Mouse (Mus musculus): Measurements from ENCODE around the gene Rsph9. TPM values are rescaled to one million over a fixed set of nuclear protein-coding genes. Genes with fewer than 3 reads are reported as not detected.

Gene Rsph9
- polyA plus RNA-seq, 1 experiment from 2014 or later = 9.5 TPM

DNA sequence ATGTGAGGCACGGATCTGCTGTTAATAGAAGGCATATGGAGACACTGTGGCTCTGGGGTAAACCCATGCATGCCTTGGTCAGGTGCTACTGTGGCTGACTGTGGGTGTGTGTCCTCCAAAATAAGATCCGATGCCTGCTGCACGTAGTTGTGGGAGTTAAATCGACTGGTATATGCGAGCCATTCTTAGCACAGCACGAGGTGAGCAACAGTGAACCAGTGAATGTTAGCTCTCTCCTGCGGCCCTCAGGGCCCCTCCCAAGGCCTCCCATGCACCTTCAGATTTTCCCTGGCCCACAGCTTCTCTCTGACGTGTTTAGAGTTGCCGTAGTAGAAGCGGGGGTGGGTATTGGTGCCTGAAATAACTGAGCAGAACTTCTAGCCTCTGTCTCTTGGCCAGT lies 24.4 kb downstream of the Rsph9 start:
- no peak overlapping the region for H3K27ac ChIP-seq
- ATAC-seq (ENCODE audit: insufficient number of reproducible peaks, insufficient read depth, low FRiP score, low TSS enrichment, low read depth) = no peak
- WGBS = 85% methylated on average over 10 of the region's 10 CpGs
- peaks cover 35% of the 10 kb centered on the region for H3K4me1 ChIP-seq (replicated peaks)
- H3K36me3 ChIP-seq = peaks cover 74% of the 10 kb centered on the region
- no peaks in the 10 kb centered on the region for H3K9me3 ChIP-seq
- no peak overlapping the region for H3K4me3 ChIP-seq (replicated peaks)
- no peak overlapping the region for H3K4me2 ChIP-seq
- no peaks in the 10 kb centered on the region for H3K27me3 ChIP-seq
- H3K9ac ChIP-seq (replicated peaks) = no peak overlapping the region

- H3K4me3 ChIP-seq (replicated peaks) = no peak overlapping the region
- H3K27me3 ChIP-seq = no peaks in the 10 kb centered on the region
- peaks cover 65% of the 10 kb centered on the region for H3K36me3 ChIP-seq
- peak overlapping the region; percentile 32; the same call in 1 of the 2 replicates for H3K27ac ChIP-seq
- no peak for ATAC-seq (ENCODE audit: insufficient number of reproducible peaks, insufficient read depth, low FRiP score, low TSS enrichment, low read depth)
- H3K4me2 ChIP-seq = no peak overlapping the region
- 55% methylated on average over 4 of the region's 4 CpGs for WGBS
- no peak overlapping the region for H3K9ac ChIP-seq (replicated peaks)
- no peaks in the 10 kb centered on the region for H3K9me3 ChIP-seq
- H3K4me1 ChIP-seq (replicated peaks) = peaks cover 39% of the 10 kb centered on the region
Observed at GRCm38 (mm10) chr17:46118423-46118850, 25.6 kb downstream of the Rsph9 start.

DNA sequence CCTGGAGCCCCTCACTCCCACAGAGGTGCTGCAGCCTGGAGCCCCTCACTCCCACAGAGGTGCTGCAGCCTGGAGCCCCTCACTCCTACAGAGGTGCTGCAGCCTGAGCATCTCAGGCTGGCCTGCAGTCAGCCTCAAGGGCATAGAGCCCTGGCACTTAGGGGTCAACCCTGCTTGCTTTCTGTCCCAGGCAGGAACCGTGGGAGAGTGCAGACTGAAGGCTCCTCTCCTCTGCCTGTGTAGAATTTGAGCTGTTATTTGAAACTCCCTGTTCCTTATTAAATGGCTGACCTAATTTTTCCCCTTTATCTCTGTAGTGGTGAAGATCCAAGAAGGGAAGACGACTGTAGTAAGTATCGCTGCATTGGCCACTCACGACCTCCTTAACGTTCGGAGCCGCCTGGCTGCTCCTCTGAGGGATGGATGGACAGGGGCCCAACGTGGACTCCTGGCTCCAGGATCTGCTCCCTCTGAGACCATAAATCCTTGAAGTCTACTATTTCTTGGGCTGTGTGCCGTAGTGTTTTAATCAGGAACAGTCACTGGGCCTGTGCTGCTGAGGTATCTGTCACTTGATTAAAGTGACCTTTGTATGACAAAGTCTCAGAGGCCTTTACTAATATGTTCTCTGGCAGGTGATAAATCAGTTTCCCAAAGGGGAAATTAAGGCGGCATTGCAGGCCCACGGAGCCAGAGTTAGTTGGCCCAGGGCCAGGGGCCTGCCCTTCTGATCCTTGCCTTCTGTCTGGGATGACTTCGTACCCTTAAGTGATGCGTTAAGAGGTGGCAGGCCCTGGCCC lies 26.2 kb downstream of the Rsph9 start:
- peak overlapping the region; percentile 66; the same call in 1 of the 2 replicates for H3K27ac ChIP-seq
- peaks cover 62% of the 10 kb centered on the region for H3K36me3 ChIP-seq
- H3K4me2 ChIP-seq = no peak overlapping the region
- peaks cover 39% of the 10 kb centered on the region for H3K4me1 ChIP-seq (replicated peaks)
- 32% methylated on average over 13 of the region's 13 CpGs for WGBS
- H3K9me3 ChIP-seq = no peaks in the 10 kb centered on the region
- ATAC-seq (ENCODE audit: insufficient number of reproducible peaks, insufficient read depth, low FRiP score, low TSS enrichment, low read depth) = no peak
- H3K4me3 ChIP-seq (replicated peaks) = no peak overlapping the region
- H3K27me3 ChIP-seq = no peaks in the 10 kb centered on the region
- H3K9ac ChIP-seq (replicated peaks) = no peak overlapping the region

DNA sequence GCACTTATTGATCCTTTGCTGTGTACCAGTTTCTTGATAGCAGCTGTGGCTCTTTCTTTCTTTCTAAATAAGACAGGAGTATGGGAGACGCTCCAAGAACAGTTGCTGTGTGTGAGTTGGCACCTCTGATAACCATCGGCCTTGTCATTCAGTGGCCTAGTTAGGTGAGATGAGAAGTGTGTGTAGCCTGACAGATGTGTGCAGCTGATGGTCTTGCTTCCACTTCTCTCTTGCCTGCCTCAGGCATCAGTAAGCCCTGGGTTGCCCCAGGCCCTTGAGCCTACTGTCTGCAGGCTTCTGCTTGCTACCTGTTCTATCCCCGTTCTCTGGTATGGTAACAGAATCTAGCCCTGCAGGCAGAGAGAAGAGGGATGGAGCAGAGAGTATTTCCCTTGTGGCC lies 27.1 kb downstream of the Rsph9 start:
- peaks cover 39% of the 10 kb centered on the region for H3K4me1 ChIP-seq (replicated peaks)
- peaks cover 55% of the 10 kb centered on the region for H3K36me3 ChIP-seq
- no peaks in the 10 kb centered on the region for H3K27me3 ChIP-seq
- no peaks in the 10 kb centered on the region for H3K9me3 ChIP-seq
- no peak overlapping the region for H3K4me2 ChIP-seq
- ATAC-seq (ENCODE audit: insufficient number of reproducible peaks, insufficient read depth, low FRiP score, low TSS enrichment, low read depth) = no peak
- WGBS = 79% methylated on average over 3 of the region's 3 CpGs
- 0 out of 2 replicates have a peak overlapping the region, but pooled peaks have one; percentile 18 for H3K9ac ChIP-seq (replicated peaks)
- no peak overlapping the region for H3K4me3 ChIP-seq (replicated peaks)
- 0 out of 2 replicates have a peak overlapping the region, but pooled peaks have one; percentile 79 for H3K27ac ChIP-seq

GRCm38 (mm10) chr17:46116138-46116537 lies 27.9 kb downstream of the Rsph9 start:
- Histone ChIP-seq H3K9me3 (no peaks in the 10 kb centered on the region), H3K9ac (replicated peaks) (no peak overlapping the region), H3K4me1 (replicated peaks) (peaks cover 45% of the 10 kb centered on the region), H3K4me2 (peak overlapping the region; percentile 9; the same call in 1 of the 2 replicates), H3K36me3 (peaks cover 55% of the 10 kb centered on the region), H3K4me3 (replicated peaks) (no peak overlapping the region), H3K27me3 (no peaks in the 10 kb centered on the region), H3K27ac (peak overlapping the region; percentile 79)
- no peak for ATAC-seq (ENCODE audit: insufficient number of reproducible peaks, insufficient read depth, low FRiP score, low TSS enrichment, low read depth)
- WGBS = 41% methylated on average over 11 of the region's 11 CpGs

- WGBS = 43% methylated on average over 2 of the region's 2 CpGs
Observed at GRCm38 (mm10) chr17:46115489-46115888, 28.5 kb downstream of the Rsph9 start.

DNA sequence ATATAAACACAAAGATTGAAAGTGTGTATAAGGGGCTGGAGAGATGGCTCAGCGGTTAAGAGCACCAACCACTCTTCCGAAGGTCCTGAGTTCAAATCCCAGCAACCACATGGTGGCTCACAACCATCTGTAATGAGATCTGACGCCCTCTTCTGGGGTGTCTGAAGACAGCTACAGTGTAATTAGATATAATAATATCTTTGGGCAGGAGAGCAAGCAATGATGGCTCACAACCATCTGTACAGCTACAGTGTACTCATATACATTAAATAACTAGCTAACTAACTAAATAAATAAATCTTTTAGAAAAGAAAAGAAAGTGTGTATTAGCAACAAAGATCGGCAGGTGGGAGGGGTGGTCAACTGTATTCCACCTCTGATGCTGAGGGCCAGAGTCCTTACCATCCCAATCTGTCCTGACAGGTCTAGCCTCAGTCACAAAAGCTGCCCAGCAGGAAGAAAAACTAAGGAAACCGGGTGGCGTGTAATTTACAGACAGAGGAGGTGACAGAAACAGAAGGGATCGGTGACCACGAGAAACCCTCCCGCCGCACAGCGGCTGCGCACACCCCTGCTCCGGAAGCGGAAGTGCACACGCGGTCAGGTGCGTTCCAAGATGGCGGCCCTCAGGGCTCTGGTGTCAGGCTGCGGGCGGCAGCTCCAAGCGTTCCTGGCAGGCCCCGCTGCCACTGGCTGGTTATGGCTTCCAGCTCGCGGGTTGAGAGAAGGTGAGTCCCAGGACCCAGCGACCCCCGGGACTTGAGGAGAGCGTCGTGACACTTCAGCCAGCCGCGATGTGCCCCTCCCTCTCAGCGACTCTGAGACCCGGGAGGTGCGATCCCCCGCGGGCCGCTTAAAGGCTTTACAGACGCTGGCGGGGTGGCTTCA lies 33.4 kb downstream of the Rsph9 start, which contains the start of gene Mrps18a:
Gene Mrps18a, plus strand, starts transcription at position 585 of the 888 bp plus-strand sequence.
- H3K36me3 ChIP-seq = peaks cover 15% of the 10 kb centered on the region; the same call in 1 of the 2 replicates
- ATAC-seq (ENCODE audit: insufficient number of reproducible peaks, insufficient read depth, low FRiP score, low TSS enrichment, low read depth) = peak; percentile 85; the same call in 1 of the 2 replicates
- 5% methylated on average over 38 of the region's 38 CpGs for WGBS

More at GRCm38 (mm10) chr17:46115489-46115888, 28.5 kb downstream of the Rsph9 start:
- H3K27me3 ChIP-seq = no peaks in the 10 kb centered on the region
- no peak for ATAC-seq (ENCODE audit: insufficient number of reproducible peaks, insufficient read depth, low FRiP score, low TSS enrichment, low read depth)
- H3K4me1 ChIP-seq (replicated peaks) = peaks cover 45% of the 10 kb centered on the region
- peaks cover 54% of the 10 kb centered on the region for H3K36me3 ChIP-seq
- 0 out of 2 replicates have a peak overlapping the region, but pooled peaks have one; percentile 31 for H3K9ac ChIP-seq (replicated peaks)
- H3K9me3 ChIP-seq = no peaks in the 10 kb centered on the region
- H3K27ac ChIP-seq = peak overlapping the region; percentile 79
- H3K4me3 ChIP-seq (replicated peaks) = no peak overlapping the region
- H3K4me2 ChIP-seq = peak overlapping the region; percentile 9; the same call in 1 of the 2 replicates

GRCm38 (mm10) chr17:46108286-46108685 lies 35.7 kb downstream of the Rsph9 start:
- ATAC-seq (ENCODE audit: insufficient number of reproducible peaks, insufficient read depth, low FRiP score, low TSS enrichment, low read depth) = no peak
- WGBS = 81% methylated on average over 4 of the region's 4 CpGs
- no peak overlapping the region for H3K4me2 ChIP-seq
- H3K9ac ChIP-seq (replicated peaks) = no peak overlapping the region
- no peaks in the 10 kb centered on the region for H3K9me3 ChIP-seq
- H3K27me3 ChIP-seq = no peaks in the 10 kb centered on the region
- no peak overlapping the region for H3K4me3 ChIP-seq (replicated peaks)
- peaks cover 2% of the 10 kb centered on the region; the same call in 1 of the 2 replicates for H3K36me3 ChIP-seq
- peaks cover 16% of the 10 kb centered on the region for H3K4me1 ChIP-seq (replicated peaks)
- no peak overlapping the region for H3K27ac ChIP-seq

More for the DNA sequence above, 33.4 kb downstream of the Rsph9 start, which contains the start of gene Mrps18a:
- H3K27me3 ChIP-seq = no peaks in the 10 kb centered on the region
- H3K27ac ChIP-seq = peak within 1 kb of the TSS; percentile 82
- peak within 1 kb of the TSS; percentile 82 for H3K4me2 ChIP-seq
- peak within 1 kb of the TSS; percentile 85 for H3K4me3 ChIP-seq (replicated peaks)
- peaks cover 20% of the 10 kb centered on the region for H3K4me1 ChIP-seq (replicated peaks)
- no peaks in the 10 kb centered on the region for H3K9me3 ChIP-seq
- peak within 1 kb of the TSS; percentile 79 for H3K9ac ChIP-seq (replicated peaks)

- Histone ChIP-seq H3K9me3 (no peaks in the 10 kb centered on the region), H3K27ac (peak overlapping the region; percentile 67), H3K36me3 (no peaks in the 10 kb centered on the region), H3K9ac (replicated peaks) (peak overlapping the region; percentile 23; the same call in 1 of the 2 replicates), H3K4me2 (peak overlapping the region; percentile 37), H3K4me3 (replicated peaks) (no peak overlapping the region), H3K27me3 (no peaks in the 10 kb centered on the region), H3K4me1 (replicated peaks) (peaks cover 15% of the 10 kb centered on the region)
- peak; percentile 91 for ATAC-seq (ENCODE audit: insufficient number of reproducible peaks, insufficient read depth, low FRiP score, low TSS enrichment, low read depth)
- 25% methylated on average over 12 of the region's 12 CpGs for WGBS
Observed at GRCm38 (mm10) chr17:46104487-46104886, 39.5 kb downstream of the Rsph9 start.

DNA sequence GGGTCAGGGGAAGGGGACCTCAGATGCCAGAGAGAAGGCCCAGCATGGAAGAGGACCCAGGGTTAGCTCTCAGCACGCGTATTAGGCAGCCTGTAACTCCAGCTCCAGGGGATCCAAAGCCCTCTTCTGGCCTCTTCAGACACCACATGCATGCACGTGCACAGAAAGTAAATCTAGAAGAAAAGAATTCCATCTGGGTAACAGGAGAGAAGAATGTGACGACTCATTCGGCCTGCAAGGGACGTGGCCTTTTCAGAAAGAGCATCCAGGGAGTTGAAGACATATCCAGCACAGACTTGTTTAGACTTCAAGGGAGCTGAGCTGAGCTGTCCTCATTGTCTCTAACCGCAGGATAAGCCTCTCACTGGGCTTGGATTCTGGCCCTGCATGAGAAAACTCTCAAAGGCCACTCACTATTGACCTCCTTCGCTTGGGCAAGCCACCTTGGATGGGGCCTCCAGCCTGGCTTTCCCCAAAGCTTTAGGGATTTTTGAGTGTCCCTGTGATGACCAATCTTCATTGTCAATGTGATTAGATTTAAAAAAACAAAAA lies 41.3 kb downstream of the Rsph9 start:
- no peak overlapping the region for H3K9ac ChIP-seq (replicated peaks)
- no peaks in the 10 kb centered on the region for H3K27me3 ChIP-seq
- H3K4me1 ChIP-seq (replicated peaks) = peaks cover 15% of the 10 kb centered on the region
- no peak overlapping the region for H3K27ac ChIP-seq
- no peaks in the 10 kb centered on the region for H3K9me3 ChIP-seq
- H3K36me3 ChIP-seq = no peaks in the 10 kb centered on the region
- H3K4me2 ChIP-seq = no peak overlapping the region
- no peak for ATAC-seq (ENCODE audit: insufficient number of reproducible peaks, insufficient read depth, low FRiP score, low TSS enrichment, low read depth)
- WGBS = 71% methylated on average over 8 of the region's 8 CpGs
- H3K4me3 ChIP-seq (replicated peaks) = no peak overlapping the region
